Mouse (Mus musculus): ENCODE results near the gene Tacstd2.

DNA sequence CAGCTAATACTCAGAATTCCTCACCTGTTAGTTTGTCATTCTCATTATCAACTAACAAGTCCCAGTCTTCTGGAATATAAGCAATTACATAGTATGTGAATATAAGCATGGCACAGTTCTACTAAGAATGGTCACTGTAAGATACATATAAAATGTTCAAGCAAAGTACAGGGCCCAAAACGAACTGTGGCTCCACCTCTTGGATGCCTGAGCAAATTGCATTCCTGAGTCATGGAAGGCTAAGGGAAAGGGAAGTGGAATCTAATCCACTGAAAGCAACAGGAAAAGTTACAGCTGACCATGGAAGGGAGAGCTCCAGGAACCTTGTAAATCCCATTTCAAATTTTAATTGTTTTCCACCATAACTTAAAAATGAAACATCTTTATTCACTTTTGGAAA is 14.0 kb upstream of the Tacstd2 start:
- TF ChIP-seq CTCF (conservative IDR thresholded peaks at IDR 0.05; ENCODE audit: insufficient read depth, insufficient read length, low read depth, low read length) (no peak; the same call in 1 of the 2 replicates), POLR2A (IDR thresholded peaks at IDR 0.05; ENCODE audit: low read depth, low read length) (no peak)

Data from kidney, adult 2 months (tissue).